Mouse (Mus musculus) frontal cortex, adult (tissue): Measurements from ENCODE around the gene Washc4.

ENCODE experiments used
- ATAC-seq: cut with Nextera tagmentation; 2 replicates; pipeline ENCODE4 v1.9.2; 2017; ENCODE audit warnings: mild to moderate bottlenecking, moderate library complexity, mixed read lengths; ENCODE audit not compliant: low TSS enrichment

Washc4 gene

GRCm38 (mm10) chr10:83637295-83637694 is 93.7 kb downstream of the Washc4 start:
- ATAC-seq = peak; percentile 93

DNA sequence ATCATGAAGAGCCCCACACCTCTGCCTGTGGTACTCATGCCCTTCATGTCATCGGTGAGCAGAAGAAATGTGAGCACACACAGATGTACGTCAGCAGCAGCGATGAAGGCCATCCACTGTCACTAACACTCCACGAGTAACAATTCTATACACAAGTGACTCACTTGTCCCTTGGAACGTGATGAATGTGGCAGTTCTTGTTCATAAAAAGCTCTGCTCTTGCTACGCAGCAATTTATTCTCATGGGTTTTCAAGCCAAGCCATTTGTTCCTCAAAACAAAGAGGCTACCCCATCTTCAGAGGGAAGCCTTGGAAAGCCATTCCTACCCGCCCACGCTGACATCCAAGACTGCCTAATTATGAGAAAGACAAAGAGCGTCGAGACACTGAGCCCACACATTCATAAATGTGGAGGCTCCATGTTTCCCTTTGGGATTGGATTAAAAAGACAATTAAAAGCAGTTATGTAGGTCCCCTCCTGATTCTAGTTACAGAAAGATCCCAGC is 96.4 kb downstream of the Washc4 start:
- no peak for ATAC-seq

DNA sequence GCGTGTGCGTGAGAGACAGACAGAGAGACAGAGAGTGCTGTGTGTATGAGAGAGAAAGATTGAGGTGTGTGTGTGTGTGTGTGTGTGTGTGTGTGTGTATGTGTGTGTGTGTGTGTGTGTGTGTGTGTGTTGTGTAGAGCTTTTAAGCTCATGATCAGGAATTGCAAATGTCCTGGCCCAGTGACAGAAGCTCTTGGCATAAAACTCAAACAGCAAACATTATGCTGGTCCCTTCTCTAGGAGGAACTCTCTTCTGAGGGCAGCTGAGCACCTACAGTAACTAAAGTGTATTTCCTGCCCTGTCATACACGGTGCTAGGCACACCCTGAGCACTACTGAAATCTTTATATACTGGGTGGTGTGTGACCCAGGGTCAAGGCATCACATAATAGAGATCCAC is 98.1 kb downstream of the Washc4 start:
- ATAC-seq = no peak

GRCm38 (mm10) chr10:83644167-83644566 is 100.6 kb downstream of the Washc4 start:
- ATAC-seq = no peak

- no peak for ATAC-seq
These were observed 101.5 kb downstream of the Washc4 start for GRCm38 (mm10) chr10:83644865-83645715.

- no peak for ATAC-seq
These were observed 102.1 kb downstream of the Washc4 start for GRCm38 (mm10) chr10:83645716-83645990.
